Mouse (Mus musculus) cerebellum, postnatal 4 days (tissue): ENCODE data around the gene Slit3.

Source experiments
- DNase-seq, 2 experiments: peaks; one replicate each; pipeline ENCODE4 v3.0.0; 2022; ENCODE audit warnings: low spot score in 2 of 2, mixed read lengths in 1 of 2

Gene Slit3

DNA sequence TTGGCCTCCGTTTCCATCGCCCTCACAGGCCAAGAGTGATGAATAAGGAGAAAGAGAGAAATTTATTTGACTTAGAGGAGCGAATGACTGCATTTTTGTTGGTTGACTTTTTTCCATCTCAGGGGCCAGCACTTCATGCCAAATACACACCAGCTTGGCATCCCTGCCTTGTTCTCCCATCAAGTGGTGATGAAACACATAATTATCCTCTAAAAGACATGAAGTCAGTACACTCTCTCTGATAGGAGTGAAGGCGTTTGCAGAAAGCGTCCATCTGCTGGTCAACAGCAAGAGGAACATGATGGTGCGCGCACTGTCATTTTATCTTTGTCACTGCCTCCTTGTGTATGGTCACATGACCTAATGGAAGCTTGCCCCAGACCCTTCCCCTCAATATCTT, 75.8 kb downstream of the Slit3 start:
- no peak for DNase-seq

DNA sequence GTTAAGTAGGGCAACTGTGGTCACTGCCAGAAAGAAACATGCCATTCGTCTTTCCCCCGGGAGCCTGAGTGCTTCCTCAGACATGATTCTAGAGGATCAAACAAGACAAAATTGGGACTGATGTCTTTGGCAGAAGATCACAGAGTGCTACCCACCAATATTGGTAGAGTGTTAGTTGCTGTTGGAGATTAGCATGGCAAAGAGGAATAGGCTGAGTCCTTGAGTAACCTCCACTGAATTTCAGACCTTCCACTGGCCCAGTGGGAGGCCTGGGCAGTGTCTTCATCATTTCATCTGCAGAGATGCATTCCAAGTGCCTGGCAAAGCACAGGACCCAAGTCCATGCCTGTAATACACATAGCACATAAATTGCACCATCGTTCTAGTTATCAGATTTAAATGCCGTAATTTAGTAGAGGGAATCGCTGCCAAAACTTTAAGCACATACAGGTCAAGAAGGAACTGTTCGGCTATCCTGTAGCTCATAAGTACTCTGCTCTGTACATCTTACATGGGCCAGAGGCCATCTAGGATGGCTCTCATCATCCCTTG, 77.6 kb downstream of the Slit3 start:
- DNase-seq, result no peak

DNA sequence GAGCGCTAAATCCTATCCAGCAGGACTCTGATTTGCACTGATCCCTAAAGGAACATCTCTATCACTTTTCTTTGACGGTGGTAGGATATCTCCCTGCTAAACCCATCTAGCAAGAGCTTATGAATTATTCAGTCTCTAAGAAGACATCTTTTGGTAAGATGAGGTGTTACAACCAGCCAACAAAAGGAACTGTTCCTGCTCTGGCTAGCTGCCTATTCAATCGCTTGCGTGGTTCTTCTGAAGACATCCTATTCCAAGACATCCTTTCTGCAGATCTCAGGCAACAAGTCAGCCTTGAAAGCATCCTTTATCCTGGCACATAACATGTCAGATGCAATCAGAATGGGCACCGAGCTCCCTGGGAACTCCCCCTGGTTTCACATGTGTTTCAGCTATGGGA, 81.3 kb downstream of the Slit3 start:
- no peak for DNase-seq

- no peak for DNase-seq
Observed at GRCm38 (mm10) chr11:35203673-35204072, 82.6 kb downstream of the Slit3 start.

- DNase-seq, result no peak
Observed at GRCm38 (mm10) chr11:35204084-35204483, 83.1 kb downstream of the Slit3 start.

DNA sequence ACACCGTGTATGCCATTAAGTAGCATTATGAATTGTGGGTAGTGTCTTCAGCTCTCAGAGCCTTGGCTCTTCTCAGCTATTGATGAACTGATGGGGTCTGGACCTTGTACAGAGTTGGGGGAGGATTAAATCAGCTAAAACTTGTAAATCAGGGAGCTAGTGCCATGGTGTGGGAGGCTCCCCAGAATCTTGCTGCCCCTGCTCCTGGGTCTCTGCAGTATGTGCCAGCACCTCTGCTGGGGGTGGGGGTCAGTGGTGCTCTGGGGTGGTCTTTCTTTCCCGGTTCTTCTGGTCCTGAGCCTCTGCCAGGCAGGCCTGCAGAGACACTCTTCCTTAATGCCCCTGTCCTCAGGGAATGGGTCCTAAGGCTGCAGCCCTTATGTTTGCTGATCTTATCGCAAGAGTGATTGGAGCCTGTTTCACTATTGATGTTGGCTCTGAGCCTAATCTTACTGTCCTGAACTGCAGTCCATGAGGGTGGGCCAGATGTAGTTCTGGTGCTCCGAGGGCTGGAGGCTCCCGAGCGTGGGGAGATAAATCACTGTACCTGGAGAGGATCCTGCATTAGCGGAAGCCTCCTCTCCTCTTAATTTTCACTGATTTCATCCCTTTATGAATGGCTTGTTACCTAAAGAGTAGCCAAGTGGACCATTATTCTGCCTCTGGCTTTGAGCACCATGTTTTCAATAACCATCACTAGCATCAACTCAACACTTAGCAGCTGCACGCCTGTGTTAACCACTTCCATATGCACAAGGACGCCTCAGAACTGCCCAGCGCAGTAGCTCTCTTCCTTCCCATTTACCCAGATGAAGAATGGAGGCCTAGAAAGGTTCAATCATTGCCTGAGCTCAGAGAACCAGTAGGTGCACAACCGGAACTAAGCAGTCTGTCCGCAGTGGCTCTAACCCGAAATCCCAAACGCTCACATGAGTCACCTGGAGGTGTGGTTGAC, 90.0 kb downstream of the Slit3 start:
- no peak for DNase-seq

- no peak for DNase-seq
Observed at GRCm38 (mm10) chr11:35224025-35224424, 103.0 kb downstream of the Slit3 start.

DNA sequence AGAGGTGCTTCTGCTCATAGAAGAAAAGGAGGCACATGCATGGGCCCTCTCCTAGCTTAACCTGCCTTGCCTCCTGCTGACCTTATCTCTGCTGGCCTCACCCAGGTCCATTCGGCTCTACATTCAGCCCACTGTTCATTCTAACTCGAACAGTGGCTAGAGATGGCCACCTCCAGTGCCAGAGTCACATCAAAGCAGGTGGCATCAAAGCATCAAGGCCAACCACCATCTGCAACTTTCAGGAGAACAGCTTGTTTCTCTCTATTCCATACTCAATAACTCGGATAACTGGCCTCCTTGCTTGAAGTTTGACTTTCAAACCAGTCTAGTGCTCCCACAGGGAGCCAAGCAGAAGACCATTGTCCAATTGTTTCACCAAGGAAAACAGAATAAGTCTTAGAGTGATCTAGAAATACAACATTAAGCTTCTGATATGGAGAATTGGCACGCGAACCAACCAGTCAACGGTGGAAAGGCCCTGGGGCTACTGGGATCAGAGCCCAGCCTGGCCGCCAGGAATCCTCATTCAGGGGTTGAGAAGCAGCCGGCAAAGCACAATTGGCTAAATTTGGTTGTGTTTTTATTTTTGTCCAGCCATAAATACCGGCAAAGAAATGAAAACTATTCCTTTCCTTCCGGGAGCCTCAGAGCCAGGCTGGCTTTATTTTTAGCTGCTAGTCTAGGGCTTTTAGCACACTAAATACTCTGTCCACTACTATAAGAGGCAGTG, 110.5 kb downstream of the Slit3 start:
- DNase-seq, result peak in 1 of 2 experiments; percentile 36

- no peak for DNase-seq
Observed at GRCm38 (mm10) chr11:35232321-35232720, 111.3 kb downstream of the Slit3 start.

GRCm38 (mm10) chr11:35241379-35241778, 120.4 kb downstream of the Slit3 start:
- DNase-seq, result no peak

GRCm38 (mm10) chr11:35243597-35243996, 122.6 kb downstream of the Slit3 start:
- DNase-seq, result no peak

DNA sequence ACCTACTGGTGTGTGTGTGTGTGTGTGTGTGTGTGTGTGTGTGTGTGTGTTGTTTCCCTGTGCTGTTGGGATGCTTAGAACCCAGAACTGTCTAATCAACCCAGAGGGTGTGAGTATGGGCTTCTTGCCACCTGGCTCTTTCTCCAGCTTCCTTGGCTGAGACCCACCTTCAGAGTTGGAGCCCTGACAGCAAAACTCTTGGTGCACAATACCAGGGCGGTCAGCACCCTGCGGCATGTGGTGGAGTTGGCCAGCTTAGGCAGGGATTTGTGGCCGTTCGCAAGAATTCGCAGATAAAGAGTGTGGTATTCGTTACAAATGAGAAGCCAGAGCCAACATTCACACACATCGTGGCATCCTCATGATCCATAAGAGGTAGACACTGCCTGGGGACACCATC, 123.5 kb downstream of the Slit3 start:
- peak in 1 of 2 experiments; percentile 42 for DNase-seq

DNA sequence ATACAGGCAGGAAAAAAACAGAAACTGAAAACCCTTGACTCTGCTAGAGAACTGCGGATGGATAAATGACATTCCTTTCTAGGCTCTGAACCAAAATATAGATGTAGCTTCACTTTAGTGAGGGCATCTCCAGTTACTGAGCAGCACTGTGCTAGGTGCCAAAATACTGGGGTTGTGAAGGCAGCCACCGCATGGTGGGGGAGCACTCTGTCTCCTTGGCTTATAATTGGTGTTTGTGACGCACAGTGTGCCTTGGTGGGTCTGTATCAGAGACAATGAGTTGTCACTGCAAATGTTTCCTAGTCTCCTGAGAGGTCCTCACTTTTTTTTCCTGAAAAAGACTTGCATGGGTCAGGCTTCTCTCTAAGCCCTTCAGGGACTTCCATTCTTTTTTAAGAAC, 125.6 kb downstream of the Slit3 start:
- no peak for DNase-seq

DNA sequence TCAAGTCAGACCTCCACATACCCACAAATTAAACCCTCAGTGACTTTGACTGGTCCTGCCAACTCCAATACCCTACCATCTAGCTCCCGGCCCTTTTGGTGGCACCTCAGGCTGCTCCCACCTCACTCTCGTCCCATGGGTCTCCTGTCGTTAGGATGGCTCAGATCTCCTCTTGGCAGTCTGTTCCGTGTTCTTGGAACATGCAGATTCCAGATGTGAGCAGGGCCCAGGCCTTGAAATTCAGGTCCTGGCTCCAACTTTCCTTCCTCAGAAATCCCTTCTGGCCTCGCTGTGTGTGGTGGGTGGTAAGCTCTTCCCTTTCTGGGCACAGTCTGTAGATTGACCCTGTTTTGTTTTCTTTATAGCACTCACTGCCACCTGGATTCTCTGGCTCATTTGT, 127.1 kb downstream of the Slit3 start:
- no peak for DNase-seq

DNA sequence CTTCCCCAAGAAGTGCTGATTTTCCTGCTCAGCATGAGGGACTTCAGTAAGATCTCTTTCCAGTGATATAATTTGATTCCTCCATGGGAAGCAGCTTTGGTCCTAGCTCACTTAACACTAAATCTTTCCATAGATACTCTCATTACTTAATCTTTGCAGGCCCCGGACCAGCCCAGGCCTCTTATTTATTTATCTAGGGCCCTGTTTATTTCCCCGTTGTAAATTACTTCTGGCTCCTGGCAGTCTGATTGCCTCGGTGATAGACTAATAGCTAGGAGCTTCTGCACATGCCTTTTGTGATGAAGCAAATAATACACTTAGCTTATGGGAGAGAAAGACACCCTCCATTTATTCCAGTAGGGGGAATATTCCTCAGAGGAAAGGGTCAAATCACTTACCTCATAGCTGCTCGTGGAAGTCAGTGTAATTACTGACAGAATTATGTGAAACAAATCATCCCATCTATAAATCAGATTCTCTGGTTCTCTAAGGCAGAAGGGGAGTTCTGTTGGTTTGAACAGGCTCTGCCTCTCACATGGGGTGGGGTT, 129.9 kb downstream of the Slit3 start:
- DNase-seq, result no peak

GRCm38 (mm10) chr11:35251910-35252309, 130.9 kb downstream of the Slit3 start:
- DNase-seq, result no peak

DNA sequence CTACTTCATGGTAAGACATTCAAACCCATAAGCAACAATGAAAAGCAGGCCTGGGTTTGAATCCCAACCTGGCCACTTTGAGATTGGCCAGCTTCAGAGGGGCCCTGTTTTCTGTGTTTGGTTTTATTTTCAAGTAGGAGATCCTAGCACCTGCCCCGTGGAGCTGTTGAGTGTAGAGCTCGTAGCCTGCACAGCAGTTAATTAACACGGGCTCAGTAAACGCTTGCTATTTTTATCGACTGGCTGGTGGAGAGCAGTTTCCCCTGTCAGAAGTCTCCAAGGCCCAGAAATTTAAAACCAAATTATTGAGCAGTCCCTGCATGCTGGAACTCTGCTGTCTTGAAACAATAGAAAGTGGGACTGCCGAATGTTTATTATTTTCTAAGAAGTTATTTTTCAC, 136.3 kb downstream of the Slit3 start:
- DNase-seq, result no peak

DNA sequence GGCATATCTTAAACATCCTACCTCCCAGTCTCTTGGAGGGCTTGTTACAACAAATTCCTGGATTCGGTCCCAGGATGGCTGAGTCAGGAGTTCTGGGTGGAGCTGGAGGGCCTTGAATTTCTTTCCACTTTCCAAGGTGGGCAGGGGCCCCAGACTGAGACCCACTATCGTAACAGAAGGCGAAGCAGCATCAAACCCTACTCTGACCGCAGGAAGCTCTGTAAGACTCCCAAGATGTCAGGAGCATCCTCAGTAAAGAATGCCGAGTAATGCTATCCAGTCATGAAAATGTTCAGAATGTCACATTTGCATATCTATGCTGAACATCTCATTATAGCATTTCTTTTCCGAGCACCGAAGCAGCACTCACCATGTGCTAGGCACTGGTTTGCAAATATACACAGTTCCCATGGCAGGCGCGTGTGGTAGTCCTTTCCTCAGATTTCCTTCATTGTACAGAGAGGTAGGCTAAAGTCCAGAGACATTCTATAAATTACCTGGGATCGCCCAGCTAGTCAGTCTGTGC, 140.6 kb downstream of the Slit3 start:
- DNase-seq, result no peak

- DNase-seq, result no peak
Observed at GRCm38 (mm10) chr11:35262289-35262941, 141.4 kb downstream of the Slit3 start.

- DNase-seq, result no peak
Observed at GRCm38 (mm10) chr11:35264749-35265148, 143.7 kb downstream of the Slit3 start.

GRCm38 (mm10) chr11:35270396-35270795, 149.4 kb downstream of the Slit3 start:
- no peak for DNase-seq

DNA sequence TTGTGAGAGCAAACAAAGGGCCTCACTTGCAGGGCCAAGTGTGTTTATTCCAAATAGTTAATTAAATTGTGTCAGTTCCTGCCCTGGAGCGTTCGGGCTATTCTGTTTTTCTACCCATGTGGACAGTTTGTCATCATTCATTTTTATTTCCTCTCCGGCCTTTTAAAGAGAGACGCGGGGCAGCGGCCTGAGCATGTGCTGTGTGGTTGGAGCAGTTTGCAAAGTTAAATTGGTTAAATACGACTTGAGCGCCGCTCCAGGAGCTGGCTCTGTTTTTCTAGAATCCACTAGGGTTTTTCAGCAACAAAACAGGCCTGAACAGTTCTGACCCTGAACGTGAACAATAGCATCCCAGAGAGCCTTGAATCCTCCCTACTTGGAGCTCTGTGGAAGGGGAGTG, 152.4 kb downstream of the Slit3 start:
- no peak for DNase-seq
